Mouse (Mus musculus) CH12.LX (cell line): ENCODE measurements at regions not wholly inside any gene's neighbourhood (a gene's known extent, or its start where the extent isn't known, plus 50 kb on each side); places are given as distances from the start of the nearest gene placed in this dataset.

Source experiments
- NRF1 ChIP-seq: IDR thresholded peaks from 2 replicates; pipeline ENCODE4 v1.6.1; 2014; ENCODE audit warnings: low read depth, mild to moderate bottlenecking, inconsistent platforms, low read length, improper control_type of control experiment, moderate library complexity
- SMC3 ChIP-seq: IDR thresholded peaks from 2 replicates; pipeline ENCODE4 v1.6.1; 2011; ENCODE audit warnings: low read depth, low read length, improper control_type of control experiment

DNA sequence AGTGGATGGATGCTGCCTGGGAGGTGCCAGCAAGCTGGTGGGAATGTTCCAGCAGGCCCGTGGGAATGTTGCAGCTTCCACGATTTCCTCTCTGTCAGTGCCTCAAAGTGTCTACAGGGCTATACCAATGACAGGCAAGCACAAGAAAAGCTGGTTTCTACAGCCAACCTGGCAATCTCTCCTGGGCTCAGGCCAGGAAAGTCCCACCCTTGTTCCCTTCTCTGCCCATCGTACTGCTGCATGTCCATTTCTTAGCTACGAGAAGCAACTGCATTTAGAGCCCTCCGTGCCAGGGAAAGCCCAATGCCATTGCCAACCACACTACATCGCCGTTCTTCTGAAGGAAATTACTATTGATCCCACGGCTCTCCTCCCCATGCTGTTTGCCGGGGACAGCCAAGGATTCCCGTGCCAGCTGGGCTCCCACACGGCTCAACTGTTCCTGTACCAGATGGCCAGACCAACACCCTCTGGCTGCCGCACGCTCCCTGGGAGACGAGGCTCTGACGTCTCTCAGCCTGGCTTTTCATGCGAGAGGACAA lies 359.7 kb downstream of the Bcor start:
- no peak for TF ChIP-seq NRF1
- no peak for TF ChIP-seq SMC3
